Mouse (Mus musculus) heart, postnatal 10 days (tissue): ENCODE data around the gene Rpl9-ps6. TPM values are rescaled to one million over a fixed set of nuclear protein-coding genes. Genes with fewer than 3 reads are reported as not detected.

Experiments
- DNase-seq, 2 experiments: peaks; one replicate each; pipeline ENCODE4 v3.0.0; 2021
- intact Hi-C: fragments of 180-260 bp; cut with DNase I; formaldehyde crosslinking; loops from one replicate; pipeline ENCODE4 v1.15.1; 2025
- total RNA-seq, 2 experiments: library from RNA; stranded (reverse); gene quantifications; 2 replicates each; pipeline ENCODE4 v1.2.3; 2021

Gene Rpl9-ps6
- 10 to 100 TPM; 37.2 to 45.4 TPM for total RNA-seq

DNA sequence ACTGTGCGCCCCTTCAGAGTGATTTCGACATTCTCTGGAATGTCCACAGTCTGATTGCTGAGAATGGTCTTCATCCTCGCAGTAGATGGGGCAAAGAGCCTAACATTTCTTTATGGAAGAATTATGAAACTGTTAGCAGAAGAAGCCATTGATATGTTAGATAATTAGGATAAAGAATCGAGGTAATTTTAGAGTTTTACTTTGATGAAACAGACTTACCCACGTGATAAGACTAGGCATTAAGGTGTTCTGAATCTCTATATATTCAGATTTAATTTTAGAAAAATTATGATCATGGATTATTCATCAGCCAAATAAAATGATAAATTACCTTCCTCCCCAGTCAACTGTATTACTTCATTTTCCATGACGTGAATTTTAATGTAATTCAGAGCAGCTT is at the start of gene Rpl9-ps6:
Gene Rpl9-ps6 (minus strand): TSS at position 101 of the 400 bp plus-strand sequence.
- intact Hi-C loops = loop anchor here (5.0 kb wide), 1 partner anchor 74 kb away; no protein-coding TSS in a partner anchor
- DNase-seq = no peak

DNA sequence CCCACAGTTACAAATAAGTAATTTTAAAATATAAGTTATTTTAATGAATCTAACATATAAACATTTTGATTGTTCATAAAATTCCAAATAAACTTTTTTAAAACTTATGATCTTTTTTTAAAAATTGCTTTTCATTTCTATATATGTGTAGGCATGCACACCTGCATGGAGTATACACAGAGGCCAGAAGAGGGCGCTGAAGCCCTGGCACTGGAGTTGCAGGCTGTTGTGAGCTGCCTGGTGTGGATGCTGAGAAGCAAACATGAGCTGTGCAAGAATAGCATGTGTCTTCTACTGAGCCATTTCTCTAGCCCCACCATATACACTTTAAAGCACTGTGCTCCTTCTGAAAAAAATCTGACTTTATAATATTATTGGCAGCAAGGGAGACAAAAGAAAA is 46.1 kb upstream of the Rpl9-ps6 start:
- DNase-seq = no peak
- intact Hi-C loops = no loop called here

DNA sequence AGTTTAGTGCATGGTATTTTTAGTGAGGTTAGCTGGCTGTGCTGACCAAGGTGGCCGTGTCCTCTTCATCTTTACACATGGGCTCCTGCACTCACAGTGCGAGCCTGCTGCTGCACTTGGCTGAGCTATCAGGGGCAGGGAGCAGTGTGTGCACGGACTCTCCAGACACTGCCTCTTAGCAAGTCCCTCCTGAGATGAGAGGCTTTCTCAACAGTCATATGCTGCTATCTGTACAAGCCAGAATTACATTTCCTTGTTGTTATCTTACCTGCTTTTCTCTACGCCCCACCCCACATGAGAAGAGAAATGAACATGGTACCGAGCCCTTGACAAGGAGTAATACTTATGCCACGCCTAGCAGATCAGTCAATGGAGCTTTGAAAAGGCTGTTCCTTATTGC is 44.6 kb upstream of the Rpl9-ps6 start:
- intact Hi-C loops = no loop called here
- no peak for DNase-seq

DNA sequence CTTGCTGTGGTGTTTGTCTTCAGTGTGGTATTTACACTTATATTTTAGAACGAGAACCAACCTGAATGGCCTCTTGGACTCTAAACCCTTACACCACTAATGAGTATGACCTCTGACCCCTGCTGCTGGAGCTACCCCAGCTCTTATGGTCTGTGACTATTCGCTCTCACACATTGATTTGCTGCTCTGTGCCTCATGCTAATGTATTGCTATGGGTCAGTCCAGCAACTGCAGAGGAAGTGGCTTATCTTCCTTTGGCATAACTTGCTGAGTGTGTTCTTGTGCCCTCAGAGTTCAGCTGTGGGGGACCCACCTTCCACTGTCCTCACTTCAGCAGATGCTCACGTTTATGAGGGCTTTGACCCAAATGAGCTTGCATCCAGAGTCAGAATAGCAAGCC is 43.9 kb upstream of the Rpl9-ps6 start:
- no peak for DNase-seq
- intact Hi-C loops = no loop called here

DNA sequence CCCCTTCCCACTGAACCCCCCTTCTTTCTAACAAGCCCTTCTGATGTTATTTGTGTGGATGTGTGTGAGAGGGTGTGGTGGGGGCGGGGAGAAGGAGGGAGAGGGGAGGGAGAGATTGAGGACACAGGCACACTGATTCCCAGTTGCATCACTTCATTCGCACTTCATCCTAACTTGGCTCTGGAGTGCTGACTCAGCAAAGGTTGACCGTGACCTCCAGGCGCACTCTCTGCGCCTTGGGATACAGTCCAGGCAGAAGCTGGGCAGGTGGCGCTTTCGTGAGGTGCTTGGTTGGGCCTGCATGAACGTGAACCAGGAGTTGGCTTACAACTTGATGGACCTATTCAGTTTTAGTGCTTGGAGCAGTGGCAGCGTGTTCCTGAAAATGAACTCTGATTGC is 41.1 kb upstream of the Rpl9-ps6 start:
- DNase-seq = no peak
- intact Hi-C loops = no loop called here

DNA sequence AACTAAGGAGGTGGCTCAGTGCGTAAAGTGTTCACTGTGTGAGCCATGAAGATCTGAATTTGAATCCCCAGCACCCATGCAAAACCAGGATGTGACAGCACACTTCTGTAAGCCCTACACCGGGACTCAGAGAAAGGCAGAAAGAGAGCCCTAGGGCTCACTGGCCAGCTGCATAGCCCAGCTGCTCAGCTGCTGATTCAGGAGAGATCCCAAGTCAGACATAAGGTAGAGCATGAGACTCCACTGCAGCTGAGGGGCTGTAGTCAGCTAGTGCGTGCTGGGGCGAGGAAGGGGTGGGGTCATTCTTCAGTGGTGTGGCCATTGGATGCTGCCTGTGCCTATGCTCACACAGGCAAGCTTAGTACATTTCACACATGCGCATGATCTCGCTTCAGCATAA is 40.7 kb upstream of the Rpl9-ps6 start:
- DNase-seq = no peak
- intact Hi-C loops = no loop called here

DNA sequence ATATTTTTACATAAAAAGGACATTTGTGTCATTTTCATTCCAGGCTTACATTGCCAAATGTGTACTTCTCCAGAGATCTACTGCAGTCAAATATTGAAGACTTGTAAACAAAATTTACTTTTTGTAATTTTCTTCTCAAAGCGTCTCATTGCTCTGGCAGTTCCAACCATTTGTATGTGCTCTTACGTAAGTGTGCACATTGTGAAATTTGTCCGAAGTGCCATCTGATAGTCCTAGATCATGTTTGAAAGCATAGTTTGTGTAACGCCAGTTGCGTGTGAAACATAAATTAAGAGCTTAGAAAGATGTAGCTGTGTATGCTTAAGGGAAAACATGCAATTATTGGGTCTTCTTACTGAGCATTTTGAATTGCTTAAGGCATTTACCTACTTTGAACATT is 40.1 kb upstream of the Rpl9-ps6 start:
- DNase-seq = no peak
- intact Hi-C loops = no loop called here

DNA sequence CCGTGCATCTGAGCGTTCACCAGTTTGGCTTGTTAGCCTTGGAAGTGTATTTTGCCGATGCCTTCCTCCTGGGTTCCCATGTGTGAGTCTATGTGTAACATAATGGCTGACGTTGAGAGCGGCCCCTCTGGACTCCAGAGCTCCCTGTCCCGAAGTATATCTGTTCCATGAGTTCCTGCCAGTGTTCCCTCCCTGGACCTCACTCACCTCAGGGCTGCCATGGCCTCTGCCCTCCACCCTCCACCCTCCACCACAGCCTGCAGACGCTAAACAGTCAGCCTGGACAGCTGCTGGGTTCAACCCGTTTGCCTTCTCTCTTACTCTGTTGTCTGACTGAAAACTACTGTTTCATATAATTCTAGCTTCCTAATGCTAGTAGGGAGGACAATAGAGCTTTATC is 39.7 kb upstream of the Rpl9-ps6 start:
- intact Hi-C loops = no loop called here
- no peak for DNase-seq

DNA sequence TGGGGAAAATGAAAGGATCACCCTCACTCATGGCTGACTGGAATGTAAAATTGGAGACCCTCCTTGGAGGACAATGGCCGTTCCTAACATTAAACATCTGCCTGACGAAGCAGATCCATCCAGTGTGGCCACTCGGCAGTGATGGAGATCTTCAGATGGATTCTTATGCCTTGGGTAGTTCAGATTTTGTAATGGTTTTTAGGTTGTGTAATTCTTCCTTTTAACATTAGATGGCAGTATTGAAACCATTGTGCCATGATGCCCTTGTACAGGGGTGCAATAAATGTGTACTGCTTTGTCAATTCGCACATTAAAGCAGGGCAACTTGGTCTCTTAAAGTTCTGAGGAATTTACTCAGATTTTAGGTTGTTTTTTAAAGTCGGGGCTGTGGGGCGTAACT is 35.0 kb upstream of the Rpl9-ps6 start:
- no peak for DNase-seq
- intact Hi-C loops = loop anchor here (5.0 kb wide), 1 partner anchor 186 kb away; no protein-coding TSS in a partner anchor

DNA sequence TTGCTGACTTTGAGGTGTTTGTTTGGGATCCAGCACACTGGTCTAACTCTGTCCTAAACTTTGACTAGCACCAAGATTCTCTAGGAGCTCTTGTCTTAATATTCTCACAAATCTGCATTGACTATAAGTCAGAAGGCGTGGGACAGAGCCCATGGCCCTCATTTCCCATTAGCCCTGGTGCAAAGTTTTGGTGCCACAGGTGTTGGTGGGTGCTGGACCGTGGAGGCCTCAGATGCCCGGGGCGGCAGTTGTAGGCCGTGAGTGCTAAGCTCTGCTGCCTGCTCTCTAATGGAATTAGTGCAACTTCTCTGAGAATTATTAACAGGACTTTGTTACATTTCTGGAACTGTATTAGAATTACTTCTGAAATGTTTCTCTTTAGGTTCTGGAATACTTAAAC is 31.6 kb upstream of the Rpl9-ps6 start:
- no peak for DNase-seq

DNA sequence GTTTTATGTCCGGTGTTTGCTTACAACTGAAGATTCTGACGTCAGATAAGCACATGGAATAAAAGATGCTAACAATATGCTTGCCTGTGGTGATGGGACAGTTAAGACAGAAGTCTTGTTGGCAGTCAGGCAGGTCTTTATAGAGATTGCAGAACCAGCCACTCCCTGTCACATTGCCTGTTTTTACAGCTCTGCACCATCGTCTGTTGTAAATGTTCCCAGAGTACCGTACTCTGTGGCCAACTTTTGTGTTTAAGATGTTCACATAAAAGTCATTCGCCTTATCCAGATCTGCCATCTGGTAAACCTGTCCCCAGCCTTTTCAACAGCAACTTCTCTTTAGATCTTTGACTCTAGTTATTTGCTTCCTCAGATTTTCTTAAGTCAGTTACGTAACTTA is 31.0 kb upstream of the Rpl9-ps6 start:
- DNase-seq = no peak
- intact Hi-C loops = no loop called here

More for the DNA sequence above, 31.6 kb upstream of the Rpl9-ps6 start:
- intact Hi-C loops = no loop called here

DNA sequence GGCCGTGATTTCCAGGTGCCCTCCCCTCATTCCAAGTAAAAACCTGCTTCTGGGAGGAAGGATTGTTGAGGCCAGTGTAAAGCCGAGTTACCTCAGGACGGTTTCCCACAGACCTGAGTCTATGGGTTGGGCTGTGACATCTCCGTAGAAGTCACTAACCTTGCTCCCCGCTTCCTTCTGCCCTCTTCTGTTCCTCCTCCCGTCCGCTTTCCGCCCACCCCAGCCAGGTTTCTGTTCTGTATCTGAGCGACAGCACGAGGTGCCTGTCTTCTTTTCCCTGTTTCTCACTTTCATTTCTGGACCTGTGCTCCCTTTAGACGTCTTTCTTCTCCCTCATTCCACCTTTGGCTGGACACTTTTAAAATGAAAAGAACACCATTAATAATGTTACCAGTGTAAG is 28.7 kb upstream of the Rpl9-ps6 start:
- intact Hi-C loops = no loop called here

DNA sequence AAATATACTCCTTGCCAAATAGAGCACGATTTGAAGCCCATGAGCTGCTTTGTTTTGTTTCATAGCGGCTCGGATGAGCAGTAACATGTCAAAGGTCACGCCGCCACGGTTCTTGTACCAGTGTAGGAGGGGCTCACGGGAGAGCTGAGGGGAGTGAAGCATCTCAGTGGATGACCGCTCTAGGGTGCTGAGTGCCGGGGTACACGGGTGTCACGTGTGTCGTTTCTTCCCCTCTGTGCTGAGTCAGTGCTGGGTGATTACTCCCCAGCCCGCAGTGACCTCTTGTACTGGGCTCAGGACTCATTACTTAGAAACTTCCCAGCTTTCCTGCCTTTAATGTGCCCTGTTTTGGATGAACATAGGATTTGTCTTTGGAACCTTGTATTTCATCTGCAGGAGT is 28.2 kb upstream of the Rpl9-ps6 start:
- intact Hi-C loops = no loop called here

More for the DNA sequence above, 28.7 kb upstream of the Rpl9-ps6 start:
- DNase-seq = no peak

DNA sequence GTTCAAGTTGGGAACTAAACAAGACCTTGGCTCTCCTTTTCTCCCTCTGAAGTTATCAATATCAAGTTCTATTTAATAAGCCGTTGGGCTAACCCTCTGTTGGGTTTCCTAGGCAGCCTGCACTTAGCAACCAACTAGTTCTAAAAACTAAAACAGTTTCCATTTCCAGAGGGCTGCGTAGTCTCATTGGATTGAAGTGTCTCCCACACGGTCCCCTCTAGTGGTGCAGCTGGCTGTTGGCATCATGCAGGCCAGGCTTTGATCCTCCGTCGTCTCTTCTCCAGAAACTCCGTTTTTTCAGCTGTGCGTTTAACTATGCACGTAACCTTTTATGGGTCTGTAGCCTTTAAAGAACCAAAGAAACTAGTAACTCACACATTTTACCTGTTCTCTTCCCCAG is 27.1 kb upstream of the Rpl9-ps6 start:
- no peak for DNase-seq
- intact Hi-C loops = no loop called here

More for the DNA sequence above, 28.2 kb upstream of the Rpl9-ps6 start:
- no peak for DNase-seq

DNA sequence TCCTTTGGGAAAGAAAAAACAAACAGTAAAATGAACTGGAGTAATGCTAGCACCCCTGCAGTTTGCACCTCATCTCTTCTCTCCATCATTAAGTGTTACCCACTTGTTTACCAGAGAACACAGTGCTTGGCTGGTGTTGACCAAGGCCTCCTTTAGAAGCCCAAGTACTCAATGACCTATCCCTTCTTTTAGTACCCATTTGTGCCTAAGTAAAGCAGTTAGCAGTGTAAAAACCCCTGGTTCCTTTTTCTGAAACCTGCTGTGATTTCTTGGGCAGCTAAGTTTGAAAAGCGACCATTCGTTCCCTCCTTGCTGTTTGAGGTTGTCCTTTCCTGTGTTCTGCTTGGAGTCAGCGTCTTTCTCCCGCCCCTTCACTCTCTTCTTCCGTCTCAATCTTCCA is 26.6 kb upstream of the Rpl9-ps6 start:
- intact Hi-C loops = no loop called here
- DNase-seq = no peak

DNA sequence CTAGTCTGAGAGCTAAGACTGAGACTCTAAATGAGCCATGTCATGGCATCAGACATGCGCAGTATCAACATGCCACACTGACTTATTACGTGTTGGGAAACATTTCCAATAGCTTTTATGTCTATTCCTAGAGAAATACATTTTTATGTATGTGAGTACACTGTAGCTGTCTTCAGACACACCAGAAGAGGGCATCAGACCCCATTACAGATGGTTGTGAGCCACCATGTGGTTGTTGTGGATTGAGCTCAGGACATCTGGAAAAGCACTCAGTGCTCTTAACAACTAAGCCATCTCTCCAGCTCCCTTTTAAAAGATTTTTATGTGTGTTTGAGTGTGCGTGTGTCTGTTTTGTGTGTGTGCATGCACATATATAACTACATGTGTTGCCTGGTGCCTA is 26.0 kb upstream of the Rpl9-ps6 start:
- intact Hi-C loops = no loop called here
- DNase-seq = no peak

DNA sequence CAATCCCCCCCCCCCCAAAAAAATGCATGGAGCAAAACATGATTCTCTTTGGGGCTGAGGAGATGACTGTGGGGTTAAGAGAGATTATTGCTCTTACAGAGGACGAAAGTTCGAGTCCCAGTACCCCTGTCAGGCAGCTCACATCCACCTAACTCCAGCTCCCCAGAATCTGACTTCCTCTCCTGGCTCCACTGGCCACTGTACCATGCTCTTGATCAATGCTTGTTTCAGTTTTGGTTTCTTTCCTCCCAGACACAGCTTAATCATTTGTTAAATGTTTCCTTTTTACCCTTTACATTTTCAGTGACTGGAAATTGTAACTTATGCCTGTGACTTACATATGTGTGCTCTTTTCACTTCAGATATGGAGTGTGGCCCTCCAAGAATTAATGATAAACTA is 24.6 kb upstream of the Rpl9-ps6 start:
- DNase-seq = no peak
- intact Hi-C loops = no loop called here

DNA sequence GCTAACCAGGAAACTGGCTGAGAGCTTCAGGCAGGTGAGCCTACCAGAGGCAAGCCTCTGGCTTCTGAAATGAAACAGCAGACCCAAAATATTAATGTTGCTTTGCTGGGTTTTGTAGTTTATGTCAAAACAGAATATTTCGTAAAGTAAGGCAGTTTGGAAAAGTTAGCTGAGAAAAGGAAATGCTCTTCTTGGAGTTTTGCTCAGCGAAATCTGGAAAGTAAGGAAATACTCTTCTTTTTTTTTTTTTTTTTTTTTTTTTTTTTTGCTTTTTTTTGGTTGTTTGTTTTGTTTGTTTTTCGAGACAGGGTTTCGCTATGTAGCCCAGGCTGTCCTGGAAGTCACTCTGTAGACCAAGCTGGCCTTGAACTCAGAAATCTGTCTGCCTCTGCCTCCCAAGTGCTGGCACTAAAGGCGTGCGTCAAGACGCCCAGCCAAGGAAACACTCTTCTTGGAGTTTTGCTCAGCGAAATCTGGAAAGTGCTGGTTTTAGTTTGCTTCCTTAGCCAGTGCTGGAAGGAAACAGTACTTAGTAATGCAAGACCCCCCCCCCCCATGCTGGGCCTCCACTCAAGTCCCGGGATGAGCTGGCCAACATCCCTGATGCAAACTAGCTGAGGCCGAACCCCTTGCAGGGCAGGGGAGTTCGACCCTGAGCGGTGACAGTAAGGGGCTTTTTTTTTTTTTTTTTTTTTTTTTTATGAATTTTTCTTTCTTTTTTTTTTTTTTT is 23.0 kb upstream of the Rpl9-ps6 start:
- intact Hi-C loops = loop anchor here (5.0 kb wide), 2 partner anchors 317 to 517 kb away; no protein-coding TSS in a partner anchor
- DNase-seq = no peak

DNA sequence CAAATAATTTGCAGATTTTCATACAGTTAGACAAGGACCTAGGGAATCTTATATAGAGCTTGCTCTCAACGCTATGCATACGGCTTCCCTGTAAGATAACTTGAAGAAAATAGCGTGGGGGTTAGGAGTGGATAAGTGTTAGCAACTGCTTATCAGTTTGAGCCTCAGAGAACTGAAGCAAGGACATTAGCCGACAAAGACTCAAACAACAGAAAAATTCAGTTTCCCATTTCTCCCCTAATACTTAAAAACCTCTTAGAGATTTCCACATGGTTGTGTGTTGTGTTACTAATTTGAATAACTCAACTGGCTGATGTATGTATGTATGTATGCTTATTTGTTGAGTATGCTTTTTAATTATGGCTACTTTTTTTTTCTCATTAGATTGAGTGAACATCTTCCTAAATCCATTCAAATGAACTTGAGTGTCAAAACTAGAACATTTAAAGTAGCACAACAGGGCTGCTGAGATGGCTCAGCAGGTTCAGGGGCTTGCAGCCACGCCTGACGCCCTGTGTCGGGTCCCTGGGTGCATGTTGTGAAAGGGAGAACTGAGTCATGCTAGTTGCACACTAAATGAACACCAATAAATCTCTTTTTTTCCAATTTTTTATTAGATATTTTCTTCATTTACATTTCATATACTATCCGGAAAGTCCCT is 21.3 kb upstream of the Rpl9-ps6 start:
- intact Hi-C loops = loop anchor here (5.0 kb wide), 2 partner anchors 315 to 515 kb away; no protein-coding TSS in a partner anchor
- no peak for DNase-seq

DNA sequence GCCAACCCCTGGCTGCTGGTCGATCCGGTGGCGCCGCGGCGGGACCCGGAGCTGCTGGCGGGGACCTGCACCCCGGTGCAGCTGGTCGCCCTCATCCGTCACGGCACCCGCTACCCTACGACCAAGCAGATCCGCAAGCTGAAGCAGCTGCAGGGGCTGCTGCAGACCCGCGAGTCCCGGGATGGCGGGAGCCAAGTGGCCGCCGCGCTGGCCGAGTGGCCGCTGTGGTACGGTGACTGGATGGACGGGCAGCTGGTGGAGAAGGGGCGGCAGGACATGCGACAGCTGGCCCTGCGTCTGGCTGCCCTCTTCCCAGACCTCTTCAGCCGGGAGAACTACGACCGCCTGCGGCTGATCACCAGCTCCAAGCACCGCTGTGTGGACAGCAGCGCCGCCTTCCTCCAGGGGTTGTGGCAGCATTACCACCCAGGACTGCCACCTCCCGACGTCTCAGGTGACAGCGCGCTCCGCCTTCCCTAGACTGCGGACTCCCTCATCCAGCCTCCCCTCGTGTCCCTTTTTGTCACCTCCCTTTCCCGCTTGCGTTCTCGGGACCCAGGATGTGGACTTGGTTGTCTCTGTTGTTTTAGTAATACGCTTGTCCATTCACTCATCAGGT is 19.8 kb upstream of the Rpl9-ps6 start:
- peak; percentile 73 to 77 for DNase-seq
- intact Hi-C loops = loop anchor here (5.0 kb wide), 2 partner anchors 314 to 514 kb away; no protein-coding TSS in a partner anchor

DNA sequence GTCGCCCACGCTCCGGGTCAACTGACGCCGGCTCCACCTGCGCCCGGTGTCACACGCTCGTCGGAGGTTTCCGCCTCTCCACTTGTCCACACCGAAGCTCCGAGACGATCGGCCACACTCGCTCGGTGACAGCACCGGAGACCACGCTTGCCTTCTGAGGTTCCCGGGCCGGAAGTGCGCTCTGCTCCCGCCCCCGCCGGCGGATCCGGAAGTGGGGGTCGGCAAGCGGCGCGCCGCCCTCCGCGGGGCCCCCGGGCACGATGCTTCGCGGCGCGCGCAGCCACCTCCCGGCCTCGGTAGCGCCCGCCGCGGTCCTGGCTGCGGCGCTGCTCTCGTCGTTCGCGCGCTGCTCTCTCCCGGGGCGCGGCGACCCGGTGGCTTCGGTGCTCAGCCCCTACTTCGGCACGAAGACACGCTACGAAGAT is 19.3 kb upstream of the Rpl9-ps6 start, which contains the start of gene Minpp1:
Gene Minpp1 (plus strand): TSS at position 89 of the 425 bp plus-strand sequence.
- intact Hi-C loops = loop anchor here (5.0 kb wide), 2 partner anchors 313 to 513 kb away; no protein-coding TSS in a partner anchor
- DNase-seq = peak; percentile 88 to 90
